Mouse (Mus musculus): ENCODE results near the gene Sugct.
"Not testable (repeated sequence)": the region's sequence is repeated elsewhere in the genome, so short reads cannot be mapped to it uniquely, and the experiment has no call there.

Gene Sugct

DNA sequence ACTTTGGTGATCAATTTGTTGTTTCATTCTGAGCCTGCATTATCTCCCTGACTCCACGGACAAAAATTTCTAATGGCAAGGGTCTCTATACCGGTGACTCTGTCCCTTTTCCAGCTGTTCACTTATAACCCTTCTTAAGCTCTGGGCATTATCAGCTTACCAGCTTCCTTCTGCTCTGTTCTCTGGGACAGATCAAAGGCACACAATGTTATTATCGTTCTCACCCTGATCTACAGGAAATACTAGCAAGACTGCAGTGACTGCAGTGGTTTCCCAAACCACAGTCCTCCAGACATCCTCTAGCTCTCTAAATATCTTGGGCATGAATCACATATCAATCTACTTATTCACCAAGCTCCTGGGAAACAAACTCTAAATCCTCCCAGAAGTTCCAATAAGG is 90.7 kb downstream of the Sugct start:
- no peak for DNase-seq (ENCODE audit: low read depth, low spot score)

DNA sequence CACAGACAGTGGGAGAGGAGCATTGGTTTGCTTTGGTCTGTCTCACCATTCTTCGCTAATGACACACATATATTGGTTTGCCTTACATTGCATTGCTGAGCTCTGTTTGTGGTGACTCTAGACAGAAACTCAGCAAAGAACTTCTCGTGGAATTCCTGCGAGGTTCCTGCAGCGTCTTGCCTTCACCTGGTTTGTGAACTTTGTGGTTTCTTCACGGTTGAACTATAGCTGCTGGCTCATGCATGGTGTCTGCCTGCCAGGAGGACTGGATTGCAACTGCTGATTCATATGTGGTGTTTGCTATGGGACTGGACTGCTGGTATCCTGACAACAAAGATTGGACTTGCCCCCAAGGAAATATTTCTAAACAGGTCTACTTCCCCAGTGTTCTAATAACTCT is 91.6 kb downstream of the Sugct start:
- no peak for DNase-seq (ENCODE audit: low read depth, low spot score)

DNA sequence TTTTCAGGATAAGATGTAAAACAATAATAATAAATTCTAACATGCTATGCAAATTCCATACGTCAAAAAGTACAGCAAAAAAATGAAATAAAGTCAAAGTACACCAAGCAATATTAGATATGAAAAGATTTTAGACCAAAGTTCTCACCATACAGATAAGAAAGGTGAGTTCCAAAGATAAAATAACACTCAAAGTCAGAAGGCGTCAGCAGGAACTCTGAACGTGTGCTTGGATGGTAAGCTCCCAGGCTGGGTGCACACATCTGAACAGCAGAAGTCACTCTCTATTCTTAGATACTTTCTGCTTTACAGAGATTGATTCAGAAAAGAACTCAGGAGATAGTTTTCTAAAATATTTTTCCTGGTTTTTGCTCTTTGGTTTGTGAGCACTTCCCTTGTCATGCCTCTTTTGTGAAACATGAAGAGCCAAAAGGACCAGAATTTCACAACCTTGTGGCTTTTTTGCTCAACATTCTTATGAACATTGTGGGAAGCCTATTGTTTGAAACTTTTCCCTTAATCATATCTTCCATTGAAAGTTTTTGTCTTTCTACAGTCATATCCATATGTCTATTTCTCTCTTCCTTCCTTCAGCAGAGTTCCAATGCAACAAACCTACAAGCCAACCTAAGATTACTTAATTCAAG is 110.0 kb downstream of the Sugct start:
- no peak for DNase-seq (ENCODE audit: low read depth, low spot score)

DNA sequence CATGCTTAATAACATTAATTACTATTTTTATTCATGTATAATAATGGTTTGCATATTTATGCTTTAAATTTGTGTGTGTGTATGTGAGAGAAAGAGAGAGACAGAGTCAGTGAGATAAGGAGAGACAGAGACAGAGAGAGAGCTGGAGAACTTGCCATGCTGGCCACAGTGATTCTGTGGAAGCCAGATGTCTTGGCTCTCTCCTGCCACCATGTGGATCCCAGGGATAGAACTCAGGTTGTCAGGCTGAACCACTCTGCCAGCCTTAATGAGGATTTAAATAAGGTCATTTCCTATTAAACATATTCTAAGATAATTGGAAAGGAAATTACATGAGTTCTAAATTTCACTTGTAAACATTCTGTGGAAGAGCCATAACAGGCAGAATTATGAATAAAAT is 110.5 kb downstream of the Sugct start:
- DNase-seq (ENCODE audit: low read depth, low spot score) = no peak

DNA sequence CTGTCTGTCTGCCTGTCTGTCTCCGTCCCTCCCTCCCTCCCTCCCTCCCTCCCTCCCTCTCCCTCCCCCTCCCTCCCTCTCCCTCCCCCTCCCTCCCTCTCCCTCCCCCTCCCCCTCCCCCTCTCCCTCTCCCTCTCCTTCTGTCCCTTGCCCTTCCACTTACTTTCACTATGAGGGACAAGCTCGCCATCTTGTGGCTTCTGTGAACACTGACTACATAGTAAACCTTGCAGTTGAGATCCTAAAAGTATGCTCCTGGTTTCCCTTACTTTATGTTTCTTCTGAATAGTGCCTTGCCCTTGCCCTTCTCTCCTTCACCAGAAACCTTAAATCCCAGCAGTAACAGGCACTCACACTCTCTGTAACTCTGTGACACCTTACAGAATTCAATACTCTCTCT is 113.7 kb downstream of the Sugct start:
- no peak for DNase-seq (ENCODE audit: low read depth, low spot score)

DNA sequence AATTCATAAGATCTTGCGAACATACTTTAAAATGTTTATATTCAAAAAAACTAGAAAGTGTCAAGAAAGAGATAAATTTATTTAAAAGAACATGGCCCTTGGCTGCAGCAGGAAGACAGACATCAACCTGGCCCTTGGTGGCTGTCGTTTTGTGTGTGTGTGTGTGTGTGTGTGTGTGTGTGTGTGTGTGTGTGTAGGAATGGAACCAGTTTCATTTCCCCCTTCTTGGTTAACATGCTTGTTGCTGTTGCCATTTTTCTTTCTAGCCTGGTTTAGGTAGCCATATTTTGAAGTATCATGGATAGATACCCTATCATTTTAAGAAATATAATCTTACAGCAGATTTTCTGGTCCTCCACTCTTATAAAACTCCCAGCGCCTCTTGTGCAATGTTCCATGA is 136.0 kb downstream of the Sugct start:
- no peak for DNase-seq (ENCODE audit: low read depth, low spot score)

DNA sequence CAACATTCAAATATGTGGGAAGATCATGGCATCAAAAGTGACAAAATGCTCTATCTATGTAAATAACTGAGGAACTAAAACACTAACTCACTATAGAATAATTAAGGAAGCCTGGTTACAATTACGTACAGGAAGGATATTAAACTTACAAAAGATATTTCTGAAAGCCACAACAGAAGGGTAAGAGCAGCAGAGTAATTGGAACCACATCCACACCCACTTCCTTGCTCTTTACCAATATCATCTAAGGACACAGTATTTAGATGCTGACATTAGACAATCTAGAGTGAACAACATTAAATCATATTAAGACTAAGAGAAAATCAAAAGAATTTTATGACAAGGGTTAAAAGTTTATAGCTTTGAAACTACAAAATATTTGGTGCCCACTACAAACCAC is 159.0 kb downstream of the Sugct start:
- DNase-seq (ENCODE audit: low read depth, low spot score) = no peak

DNA sequence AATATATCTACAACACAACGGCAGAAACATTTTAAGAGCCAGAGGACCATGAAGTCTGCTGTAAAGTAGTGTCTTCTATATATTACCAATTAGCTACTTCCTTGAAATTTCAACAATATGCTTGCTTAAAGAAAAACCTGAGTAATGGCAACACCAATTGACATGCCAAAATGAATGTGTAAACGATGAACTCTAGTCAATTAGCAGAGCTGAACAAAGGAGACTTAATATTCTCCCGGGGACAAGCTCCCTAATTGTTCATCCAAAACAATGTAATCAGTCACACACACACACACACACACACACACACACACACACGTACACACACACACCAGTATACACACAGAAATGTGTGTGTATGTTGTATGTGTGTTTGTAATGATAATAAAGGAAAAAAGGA is 160.5 kb downstream of the Sugct start:
- no peak for DNase-seq (ENCODE audit: low read depth, low spot score)

DNA sequence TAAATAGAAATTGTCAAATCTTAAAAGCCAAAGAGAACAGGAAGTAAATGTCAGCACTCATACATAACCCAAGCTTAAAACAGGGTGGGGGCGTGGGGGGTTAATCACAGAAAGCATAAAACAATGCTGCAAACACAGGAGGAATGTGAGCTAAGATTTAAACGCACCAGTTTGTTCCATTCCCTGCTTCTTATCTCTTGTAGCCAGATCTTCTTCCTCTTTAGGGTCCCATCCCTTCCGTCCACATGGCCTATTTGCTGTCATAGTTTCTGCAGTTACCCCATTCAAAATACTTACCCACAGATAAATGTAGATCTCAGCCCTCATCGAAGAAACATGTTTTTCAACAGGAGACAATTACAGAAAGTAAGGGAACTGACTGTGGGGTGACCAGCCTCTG is 160.9 kb downstream of the Sugct start:
- no peak for DNase-seq (ENCODE audit: low read depth, low spot score)

DNA sequence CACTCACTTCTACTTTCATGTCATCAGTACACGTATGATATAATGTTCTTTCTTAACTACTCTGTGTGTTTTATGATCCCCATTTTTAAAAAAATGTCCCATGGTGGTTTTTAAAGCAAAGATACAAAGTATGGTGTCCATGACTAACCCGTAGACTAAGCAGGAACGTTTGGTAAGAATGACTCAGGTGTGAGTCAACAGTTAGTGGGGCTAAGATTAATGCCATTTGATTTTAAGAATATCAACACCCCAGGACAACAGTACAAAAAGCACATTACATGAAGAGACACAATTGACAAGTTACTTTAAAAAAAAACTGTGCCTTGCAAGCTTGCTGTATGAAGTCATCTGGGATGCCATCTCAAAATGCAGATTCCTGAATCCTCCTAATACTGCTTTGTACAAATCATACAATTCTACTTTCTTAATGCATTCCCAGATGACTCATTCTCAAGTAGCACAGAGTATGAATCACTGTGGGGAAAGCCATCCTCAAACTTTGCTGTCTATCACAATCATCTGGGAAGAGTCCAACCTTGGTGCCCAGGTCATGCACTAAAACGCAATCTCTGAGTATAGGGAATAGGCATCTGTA is 184.1 kb downstream of the Sugct start:
- no peak for DNase-seq (ENCODE audit: low read depth, low spot score)

DNA sequence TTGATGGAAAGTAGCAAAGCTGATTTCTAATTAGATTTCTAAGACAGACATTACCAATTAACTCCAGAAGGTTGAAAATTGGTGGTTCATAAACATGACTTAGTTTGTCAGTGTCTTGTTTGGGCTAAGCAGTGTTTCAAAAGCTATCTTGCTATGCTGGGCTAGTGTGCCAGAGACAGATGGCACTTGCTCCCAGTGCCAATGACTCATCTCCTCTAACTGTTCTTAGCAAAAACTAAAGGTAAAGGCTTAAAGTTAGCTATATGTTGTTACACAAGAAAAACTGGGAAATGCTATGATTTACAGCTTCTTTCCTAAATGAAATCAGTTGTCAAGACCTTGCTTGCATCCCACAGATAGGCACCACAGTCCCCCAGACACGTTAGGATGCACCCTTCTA is 200.4 kb downstream of the Sugct start:
- DNase-seq (ENCODE audit: low read depth, low spot score) = no peak

DNA sequence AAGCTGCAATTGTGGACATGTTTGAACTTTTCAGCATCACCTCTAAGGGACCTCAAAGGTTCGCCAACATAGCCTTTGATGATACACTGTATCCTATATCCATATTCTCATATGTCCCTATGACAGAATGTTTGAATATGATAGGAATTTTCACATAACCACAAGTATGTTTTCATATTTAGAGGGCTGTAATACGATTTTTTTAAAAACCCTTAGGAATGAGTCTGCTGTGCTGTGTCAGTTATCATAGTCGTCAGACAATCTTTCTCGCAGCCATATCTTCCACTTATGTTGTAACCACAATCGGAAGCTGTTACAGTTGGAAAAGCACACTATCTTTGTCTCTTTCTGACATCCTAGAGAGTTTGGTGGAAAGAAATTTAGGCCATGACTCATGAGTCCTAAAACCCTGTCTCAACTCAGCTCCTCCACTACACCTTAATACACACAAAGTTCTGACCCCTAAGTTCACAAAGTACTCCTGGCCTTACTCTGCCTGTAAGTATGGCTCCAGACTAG is 201.2 kb downstream of the Sugct start:
- DNase-seq (ENCODE audit: low read depth, low spot score) = no peak

DNA sequence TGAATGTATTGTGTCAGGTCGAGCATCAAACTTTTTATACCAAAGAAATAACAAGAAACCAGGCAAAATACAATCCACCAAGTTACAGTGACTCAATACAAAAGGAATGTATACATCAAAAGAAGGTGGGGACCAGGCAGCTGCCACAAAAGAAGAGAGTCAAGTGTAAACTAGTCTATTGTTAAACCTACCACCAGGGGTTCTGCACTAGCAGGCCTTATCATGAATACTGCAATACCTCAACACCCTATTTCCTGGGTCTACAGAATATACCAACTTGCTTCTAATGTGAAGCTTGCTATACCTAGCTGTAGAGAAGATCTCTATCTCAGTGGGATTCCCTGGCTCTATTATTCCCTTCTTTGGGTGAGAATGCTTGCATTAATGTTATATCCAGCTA is 237.4 kb downstream of the Sugct start:
- not testable (repeated sequence) for DNase-seq (ENCODE audit: low read depth, low spot score)

DNA sequence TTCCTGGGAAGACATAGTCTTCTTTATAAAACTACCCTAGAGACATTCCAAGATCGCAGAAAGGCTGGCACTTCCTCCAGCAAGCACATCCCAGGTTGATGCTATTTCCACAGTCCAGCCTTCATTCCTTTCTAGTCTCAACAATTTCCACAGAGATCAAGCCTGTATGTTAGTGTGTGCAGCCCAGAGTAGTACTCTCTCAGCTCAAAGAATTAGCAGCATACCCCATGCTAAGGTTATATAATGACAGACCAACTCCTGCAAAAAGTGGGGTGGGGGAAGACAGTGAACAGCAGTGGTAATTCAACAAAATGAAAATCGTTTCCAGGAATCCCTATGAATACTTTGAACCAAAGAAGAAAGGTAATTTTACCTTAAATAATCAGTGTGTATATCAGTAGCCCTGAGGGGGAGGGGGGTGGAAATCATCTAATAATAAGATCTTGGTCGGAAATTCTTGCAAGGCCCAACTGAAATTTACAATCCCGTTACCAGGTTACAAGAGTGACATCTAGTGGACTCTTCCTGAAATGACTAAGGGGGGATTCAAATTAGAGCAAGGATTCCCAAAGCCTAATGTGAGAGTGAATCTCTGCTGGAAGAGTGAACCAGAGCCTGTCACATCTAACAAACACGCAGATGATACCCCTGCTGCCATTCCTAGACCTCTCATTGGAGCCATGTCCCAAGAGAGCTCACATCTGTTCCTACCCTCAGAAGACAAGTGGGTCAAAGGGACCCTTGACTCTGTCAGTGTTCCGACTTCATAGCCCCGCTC is 263.0 kb downstream of the Sugct start:
- DNase-seq (ENCODE audit: low read depth, low spot score) = no peak

DNA sequence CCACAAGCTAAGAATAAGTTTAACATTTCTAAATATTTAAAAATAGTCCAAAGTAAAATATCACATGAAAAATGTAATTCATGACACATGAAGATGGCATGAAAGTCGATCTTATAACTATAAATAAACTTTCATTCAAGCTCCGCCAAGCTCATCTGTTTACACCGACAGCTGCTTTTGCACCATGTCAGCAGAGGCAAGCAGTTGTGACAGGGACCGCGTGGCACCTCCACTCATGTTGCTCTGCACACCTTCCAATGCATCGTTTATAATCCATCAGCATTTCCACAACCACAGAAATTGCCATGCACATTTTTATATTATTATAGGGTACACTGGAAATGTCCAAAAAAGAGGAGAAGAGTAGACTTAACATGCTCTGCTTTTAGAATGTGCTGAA is 273.5 kb downstream of the Sugct start:
- no peak for DNase-seq (ENCODE audit: low read depth, low spot score)

DNA sequence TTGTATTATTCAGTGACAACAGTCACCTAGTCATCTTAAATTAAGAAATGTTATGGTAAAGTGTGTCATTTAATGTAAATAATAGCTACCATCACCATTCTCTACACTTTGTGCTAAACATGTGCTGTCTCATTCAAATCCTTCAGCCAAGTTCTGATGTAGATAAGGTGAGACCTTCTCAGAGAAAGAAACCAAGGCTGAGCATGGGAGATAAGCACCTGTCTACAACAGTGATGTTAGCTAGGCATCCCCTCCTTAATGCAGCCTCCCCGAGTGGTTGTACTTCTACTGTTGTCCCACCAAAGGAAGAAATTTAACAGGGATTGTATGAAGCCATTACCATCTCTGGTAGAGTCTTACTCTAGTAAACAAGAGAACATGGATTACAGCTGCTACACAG is 274.8 kb downstream of the Sugct start:
- DNase-seq (ENCODE audit: low read depth, low spot score) = no peak

DNA sequence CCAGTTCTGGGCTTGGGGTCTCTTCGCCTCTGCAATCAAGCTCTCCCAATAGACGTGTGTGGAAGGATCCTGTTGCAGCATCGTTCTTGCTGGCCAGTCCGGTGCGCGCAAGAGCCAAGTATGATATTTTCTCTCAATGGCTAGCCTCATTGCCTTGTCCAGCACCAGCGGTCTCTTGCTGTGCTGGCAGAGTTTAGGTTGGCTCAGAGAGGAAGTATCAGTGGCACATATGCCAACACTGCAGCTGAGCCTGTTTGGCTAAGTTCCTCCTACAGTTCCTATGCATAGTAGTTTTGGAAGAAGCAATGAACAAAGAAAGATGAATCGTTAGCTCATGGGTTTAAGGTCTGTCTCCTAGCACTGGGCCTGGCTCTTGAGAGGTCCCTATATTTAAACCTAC is 352.5 kb downstream of the Sugct start:
- DNase-seq (ENCODE audit: low read depth, low spot score) = no peak

DNA sequence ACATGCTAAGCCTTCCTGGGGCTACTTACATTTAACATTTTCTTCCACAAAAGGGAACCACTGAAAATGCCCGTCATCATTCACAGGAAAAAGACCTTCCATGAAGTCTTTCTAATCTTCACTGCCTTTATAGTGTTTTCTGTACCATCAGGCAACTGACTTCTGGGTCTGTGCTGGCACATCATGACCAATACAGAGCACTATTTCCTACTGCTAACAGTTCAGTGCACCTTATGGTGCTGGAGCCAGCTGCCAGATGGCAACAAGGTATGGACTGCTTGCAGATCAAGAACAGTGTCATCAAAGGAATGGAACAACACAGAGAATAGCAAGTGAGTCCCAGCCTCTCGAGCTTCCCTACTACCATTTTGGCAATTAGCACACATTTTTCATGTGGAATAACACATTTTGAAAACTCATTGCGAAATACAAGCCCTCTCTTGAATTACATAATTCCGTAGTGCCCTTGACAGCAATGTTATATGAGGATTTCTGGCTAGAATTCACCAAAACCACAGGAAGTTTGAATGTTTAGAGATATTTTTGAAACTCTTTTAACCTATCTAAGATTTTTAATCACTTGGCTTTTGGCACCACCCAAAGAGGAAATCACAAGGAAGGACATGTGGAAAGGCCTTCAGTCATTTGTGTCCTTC is 359.3 kb downstream of the Sugct start:
- DNase-seq (ENCODE audit: low read depth, low spot score) = no peak

DNA sequence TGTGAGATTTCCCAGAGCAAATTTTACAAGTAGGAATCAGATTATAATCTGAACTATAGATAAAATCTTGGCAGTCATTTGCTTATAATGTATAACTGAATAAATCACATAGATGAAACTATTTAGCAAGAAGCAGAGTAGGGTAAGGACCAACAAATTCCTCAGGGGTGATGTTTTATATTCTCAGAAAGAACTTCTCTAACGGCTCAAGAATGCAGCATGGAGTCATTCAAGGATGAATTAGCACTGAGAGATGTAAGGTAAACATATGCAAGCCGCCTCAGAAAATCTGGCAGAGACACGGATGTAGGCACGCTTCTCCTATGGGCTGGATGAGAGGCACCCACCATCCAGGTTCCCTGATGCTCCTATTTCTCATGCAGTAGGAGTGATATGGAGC is 368.5 kb downstream of the Sugct start:
- DNase-seq (ENCODE audit: low read depth, low spot score) = no peak

DNA sequence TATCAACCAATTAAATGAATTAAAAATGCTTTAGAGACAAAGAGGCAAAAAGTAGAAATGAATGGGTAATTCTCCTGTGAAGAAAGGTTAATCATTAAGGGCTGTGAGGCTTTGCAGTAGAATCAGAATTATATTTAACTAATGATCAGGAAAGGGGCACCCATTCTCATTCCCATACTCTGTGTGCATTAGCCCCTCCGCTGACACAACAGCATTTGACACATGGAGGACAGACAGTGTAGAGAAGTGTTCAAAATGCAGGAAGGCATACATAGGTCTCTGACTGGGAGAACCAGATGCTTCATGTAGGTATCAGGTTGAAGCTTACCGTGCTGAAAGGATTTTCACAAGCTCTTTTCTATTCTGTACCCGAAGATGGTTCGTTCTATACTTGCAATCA is 393.8 kb downstream of the Sugct start:
- DNase-seq (ENCODE audit: low read depth, low spot score) = no peak

DNA sequence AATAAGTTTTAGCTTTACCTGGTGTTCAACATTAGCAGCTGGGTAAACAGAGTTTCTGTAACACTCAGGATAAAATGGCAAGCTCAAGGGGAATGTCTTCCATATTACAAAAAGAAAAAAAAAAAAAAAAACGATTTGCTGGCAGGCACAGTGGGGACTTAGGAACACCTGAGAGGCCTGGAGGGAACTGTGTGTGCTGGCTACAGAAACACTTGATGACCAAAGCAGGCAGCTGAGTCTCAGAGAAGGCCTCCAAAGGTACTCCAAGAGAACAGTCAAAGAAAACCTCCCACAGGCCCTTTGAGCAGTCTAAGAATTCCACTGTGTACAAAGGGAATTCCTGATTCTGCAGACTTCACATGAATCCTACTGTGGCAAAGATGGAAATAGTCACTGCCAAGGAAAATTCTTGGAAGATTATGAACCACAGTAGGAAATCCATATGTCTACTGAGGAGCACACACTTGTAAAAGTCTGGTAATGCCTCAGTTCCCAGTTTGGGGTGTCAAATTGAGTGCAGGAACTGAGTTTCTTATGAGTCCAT is 397.8 kb downstream of the Sugct start:
- DNase-seq (ENCODE audit: low read depth, low spot score) = no peak

DNA sequence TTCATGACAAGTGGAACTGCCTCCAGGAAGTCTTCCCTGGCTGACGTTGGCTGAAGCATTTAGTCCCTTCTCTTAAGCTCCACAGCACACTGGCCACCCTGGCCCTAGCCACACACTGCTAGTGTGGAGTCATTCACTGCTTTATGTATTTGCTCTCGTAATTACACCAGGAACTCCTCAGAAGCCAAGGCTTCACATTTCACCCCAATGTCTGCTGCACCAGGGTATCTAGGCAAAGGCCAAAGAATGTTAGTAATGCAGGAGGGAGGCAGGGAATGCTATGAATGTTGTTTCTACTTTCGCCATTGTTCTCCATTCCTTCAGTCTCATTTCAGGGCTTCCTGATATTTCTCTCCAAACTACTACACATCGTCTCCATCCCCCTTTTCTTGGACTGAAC is 398.4 kb downstream of the Sugct start:
- DNase-seq (ENCODE audit: low read depth, low spot score) = no peak

Measured in WW6 (cell line).